Mouse (Mus musculus) ES-E14 (cell line): ENCODE data around the gene Slc4a1.

Experiments
- CHD2 ChIP-seq: IDR thresholded peaks from 2 replicates; pipeline ENCODE4 v1.6.1; 2014; ENCODE audit warnings: mild to moderate bottlenecking, low read depth, low read length, inconsistent platforms
- MAFK ChIP-seq: IDR thresholded peaks from 2 replicates; pipeline ENCODE4 v1.6.1; 2014; ENCODE audit warnings: mild to moderate bottlenecking, low read depth, low read length, inconsistent platforms; ENCODE audit not compliant: insufficient read depth
- ZC3H11A ChIP-seq: IDR thresholded peaks from 2 replicates; pipeline ENCODE4 v1.6.1; 2012; ENCODE audit warnings: low read depth, mild to moderate bottlenecking, inconsistent platforms, low read length, borderline replicate concordance
- ZNF384 ChIP-seq: IDR thresholded peaks from 2 replicates; pipeline ENCODE4 v1.6.1; 2012; ENCODE audit warnings: low read depth, low read length, inconsistent platforms

DNA sequence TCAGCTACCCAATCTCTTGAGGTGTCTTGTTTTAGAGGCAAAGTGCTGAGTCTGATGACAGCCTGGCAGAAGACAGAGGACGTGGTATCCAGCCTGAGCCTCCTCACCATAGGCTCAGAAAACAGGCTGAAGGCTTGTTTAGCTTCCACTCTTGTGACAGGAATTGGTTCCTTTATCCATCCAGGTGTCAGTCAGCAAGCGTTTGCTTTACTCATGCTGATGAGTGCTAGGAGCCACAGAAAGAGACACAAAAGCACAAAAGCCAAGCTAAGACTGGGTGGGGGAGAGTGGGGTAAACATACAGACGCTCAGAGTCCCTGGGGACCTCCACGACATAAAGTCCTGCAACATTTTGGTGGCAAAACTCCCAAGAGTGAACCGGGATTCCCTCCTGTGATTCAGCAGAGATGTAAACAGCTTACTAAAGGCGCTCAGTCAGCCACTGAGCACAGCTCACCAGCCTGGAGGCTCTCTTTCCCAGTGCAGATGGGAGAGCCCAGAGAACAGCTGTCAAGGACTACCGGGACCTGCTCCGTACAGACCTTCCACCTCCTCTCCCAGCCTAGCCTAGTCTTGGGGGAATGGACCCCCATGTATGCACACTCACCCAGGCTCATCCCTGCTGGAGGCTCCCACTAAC lies 10.3 kb upstream of the Slc4a1 start:
- TF ChIP-seq ZC3H11A (no peak), MAFK (no peak), CHD2 (no peak), ZNF384 (no peak)
